Mouse (Mus musculus) embryonic facial prominence, embryonic 15.5 days (tissue): ENCODE results near the gene Pmel. TPM values are rescaled to one million over a fixed set of nuclear protein-coding genes. Genes with fewer than 3 reads are reported as not detected.

Experiments used
- polyA plus RNA-seq: library from polyadenylated mRNA; unstranded; fragments of >200 nt; fragmentation: Nextera tagmentation; extraction: Ambion mirVana; gene quantifications from 2 replicates; pipeline ENCODE4 v1.2.1, GENCODE M21; 2015

The Pmel gene
- polyA plus RNA-seq, 1 experiment from 2014 or later, result 27.2 TPM

Other genes with a start within 250 kb of the Pmel start
- 85.2 and 93.6 TPM in 2 replicates for gene Smarcc2, start 244.9 kb upstream of the Pmel start, polyA plus RNA-seq
- 1,219 and 1,296 TPM in 2 replicates for gene Myl6, start 210.1 kb upstream of the Pmel start, polyA plus RNA-seq
- gene Myl6b, start 205.5 kb upstream of the Pmel start, polyA plus RNA-seq, result 5.0 and 6.9 TPM in 2 replicates
- gene Esyt1, start 178.3 kb upstream of the Pmel start, polyA plus RNA-seq, result 43.3 and 44.0 TPM in 2 replicates
- 15.8 and 16.0 TPM in 2 replicates for gene Zc3h10, start 156.4 kb upstream of the Pmel start, polyA plus RNA-seq
- 4,202 and 4,259 TPM in 2 replicates for gene Rpl41, start 154.9 kb upstream of the Pmel start, polyA plus RNA-seq
- gene Pa2g4, start 138.2 kb upstream of the Pmel start, polyA plus RNA-seq, result 186 and 189 TPM in 2 replicates
- 23.9 and 25.8 TPM in 2 replicates for gene Erbb3, start 114.5 kb upstream of the Pmel start, polyA plus RNA-seq
- 833 and 868 TPM in 2 replicates for gene Rps26, start 77.4 kb upstream of the Pmel start, polyA plus RNA-seq
- 3.1 and 3.9 TPM in 2 replicates for gene Ikzf4, start 58.2 kb upstream of the Pmel start, polyA plus RNA-seq
- 19.3 and 20.9 TPM in 2 replicates for gene Suox, start 30.1 kb upstream of the Pmel start, polyA plus RNA-seq
- gene Rab5b, start 7.9 kb upstream of the Pmel start, polyA plus RNA-seq, result 91.6 and 97.4 TPM in 2 replicates
- gene Cdk2, start 836 bp downstream of the Pmel start, polyA plus RNA-seq, result 105 TPM in 2 replicates
- 25.6 and 26.5 TPM in 2 replicates for gene Dgka, start 40.7 kb downstream of the Pmel start, polyA plus RNA-seq
- 37.7 and 38.5 TPM in 2 replicates for gene Pym1, start 43.7 kb downstream of the Pmel start, polyA plus RNA-seq
- 2.3 and 2.6 TPM in 2 replicates for gene Mmp19, start 86.7 kb downstream of the Pmel start, polyA plus RNA-seq
- 62.5 and 64.7 TPM in 2 replicates for gene Dnajc14, start 99.9 kb downstream of the Pmel start, polyA plus RNA-seq
- gene Tmem198b, start 100.2 kb downstream of the Pmel start, polyA plus RNA-seq, result 25.4 and 28.1 TPM in 2 replicates
- 194 and 196 TPM in 2 replicates for gene Sarnp, start 113.1 kb downstream of the Pmel start, polyA plus RNA-seq
- gene Ormdl2, start 117.5 kb downstream of the Pmel start, polyA plus RNA-seq, result 58.2 and 61.7 TPM in 2 replicates
- 6.1 TPM in 2 replicates for gene Gdf11, start 187.5 kb downstream of the Pmel start, polyA plus RNA-seq
- gene Cd63, start 196.8 kb downstream of the Pmel start, polyA plus RNA-seq, result 1,010 and 1,093 TPM in 2 replicates
- 19.6 and 21.3 TPM in 2 replicates for gene Rdh5, start 218.7 kb downstream of the Pmel start, polyA plus RNA-seq
- 224 and 226 TPM in 2 replicates for gene Bloc1s1, start 219.8 kb downstream of the Pmel start, polyA plus RNA-seq
- 14.3 and 16.5 TPM in 2 replicates for gene Itga7, start 229.6 kb downstream of the Pmel start, polyA plus RNA-seq